Mouse (Mus musculus) brown adipose tissue, adult 24 weeks (tissue): ENCODE data around the gene Nup98. TPM values are rescaled to one million over a fixed set of nuclear protein-coding genes. Genes with fewer than 3 reads are reported as not detected.

ENCODE experiments used
- H3K27ac ChIP-seq: fragments of 200-500 bp; replicated peaks from 2 replicates; pipeline ENCODE4 v1.5.1; 2012; ENCODE audit warnings: low read depth, mild to moderate bottlenecking, low read length
- H3K4me1 ChIP-seq: fragments of 200-500 bp; 2 replicates; pipeline ENCODE4 v1.6.1; 2012; ENCODE audit warnings: low read length, mixed read lengths; ENCODE audit not compliant: control insufficient read depth, insufficient read depth, insufficient read length
- H3K4me3 ChIP-seq: fragments of 200-500 bp; 2 replicates; pipeline ENCODE4 v1.5.1; 2012; ENCODE audit warnings: low read depth, mild to moderate bottlenecking, low read length, moderate library complexity; ENCODE audit not compliant: insufficient read depth
- polyA plus RNA-seq: library from polyadenylated mRNA; stranded (reverse); fragments of >200 nt; gene quantifications from 2 replicates; pipeline ENCODE4 v1.2.4, GENCODE M21; 2012; ENCODE audit not compliant: missing spikeins, insufficient read depth, insufficient read length

The Nup98 gene
- polyA plus RNA-seq, 1 experiment = 12.3 TPM

GRCm38 (mm10) chr7:102116579-102117331 lies 93.2 kb downstream of the Nup98 start, which contains the start of gene Chrna10:
Gene Chrna10, minus strand, starts transcription at chr7:102116828.
- Histone ChIP-seq H3K4me1 (no peaks in the 10 kb centered on the region), H3K4me3 (no peak within 1 kb of the TSS), H3K27ac (no peak within 1 kb of the TSS)

- Histone ChIP-seq H3K27ac (no peak overlapping the region), H3K4me1 (no peaks in the 10 kb centered on the region), H3K4me3 (no peak overlapping the region)
These were observed 96.7 kb downstream of the Nup98 start for GRCm38 (mm10) chr7:102113151-102113729.

- H3K27ac ChIP-seq = no peak overlapping the region
- no peak overlapping the region for H3K4me3 ChIP-seq
- H3K4me1 ChIP-seq = no peaks in the 10 kb centered on the region
These were observed 100.2 kb downstream of the Nup98 start for GRCm38 (mm10) chr7:102109746-102110145.

DNA sequence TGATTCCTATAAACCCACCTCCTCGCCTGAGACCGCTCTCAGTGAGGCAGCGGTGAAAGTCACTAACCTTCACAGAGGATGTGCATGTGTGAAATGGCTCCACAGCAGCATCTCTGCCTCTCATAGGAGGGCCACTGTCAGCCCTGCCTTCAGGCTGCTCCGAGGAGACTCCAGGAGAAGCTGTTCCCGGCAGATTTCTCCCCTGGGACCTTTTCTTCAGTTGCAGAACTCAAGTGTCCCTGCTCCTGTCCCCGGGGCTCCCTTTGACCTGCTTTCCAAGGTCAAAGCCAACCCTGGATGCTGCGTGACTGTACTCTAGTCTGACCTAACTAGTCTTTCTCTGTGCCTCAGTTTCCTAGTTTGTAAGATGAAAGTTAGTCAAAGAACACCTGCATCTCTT lies 100.8 kb downstream of the Nup98 start, which contains the start of gene Art5:
Gene Art5, minus strand, starts transcription at position 319 of the 400 bp plus-strand sequence.
- Histone ChIP-seq H3K27ac (no peak within 1 kb of the TSS), H3K4me3 (no peak within 1 kb of the TSS), H3K4me1 (no peaks in the 10 kb centered on the region)

GRCm38 (mm10) chr7:102108206-102108605 lies 101.8 kb downstream of the Nup98 start:
- Histone ChIP-seq H3K4me3 (no peak overlapping the region), H3K27ac (no peak overlapping the region), H3K4me1 (no peaks in the 10 kb centered on the region)

- H3K4me3 ChIP-seq = no peak overlapping the region
- no peaks in the 10 kb centered on the region for H3K4me1 ChIP-seq
- H3K27ac ChIP-seq = no peak overlapping the region
These were observed 103.3 kb downstream of the Nup98 start for GRCm38 (mm10) chr7:102106700-102107141.

- H3K4me1 ChIP-seq = peaks cover 7% of the 10 kb centered on the region; the same call in 1 of the 2 replicates
- H3K4me3 ChIP-seq = no peak overlapping the region
- no peak overlapping the region for H3K27ac ChIP-seq
These were observed 105.8 kb downstream of the Nup98 start for GRCm38 (mm10) chr7:102104126-102104525.

DNA sequence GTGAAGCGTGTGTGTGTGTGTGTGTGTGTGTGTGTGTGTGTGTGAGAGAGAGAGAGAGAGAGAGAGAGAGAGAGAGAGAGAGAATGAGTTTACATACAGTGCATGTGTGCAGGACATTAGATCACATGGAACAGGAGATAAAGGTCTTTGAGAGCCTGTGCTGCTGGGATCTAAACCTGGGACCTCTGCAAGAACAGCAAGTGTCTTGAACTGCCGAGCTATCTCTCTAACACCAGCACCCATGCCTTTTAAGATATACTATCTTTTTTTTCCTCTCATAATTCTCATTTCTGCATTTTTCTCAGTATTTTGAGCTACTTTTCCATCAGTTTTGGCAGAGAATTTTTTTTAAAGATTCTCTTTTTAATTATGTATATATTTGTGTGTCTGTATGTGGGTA lies 106.4 kb downstream of the Nup98 start:
- H3K4me1 ChIP-seq = peaks cover 7% of the 10 kb centered on the region; the same call in 1 of the 2 replicates
- no peak overlapping the region for H3K4me3 ChIP-seq
- no peak overlapping the region for H3K27ac ChIP-seq

GRCm38 (mm10) chr7:102102696-102103095 lies 107.3 kb downstream of the Nup98 start:
- Histone ChIP-seq H3K27ac (no peak overlapping the region), H3K4me3 (no peak overlapping the region), H3K4me1 (peaks cover 7% of the 10 kb centered on the region; the same call in 1 of the 2 replicates)

GRCm38 (mm10) chr7:102102241-102102640 lies 107.7 kb downstream of the Nup98 start:
- H3K4me3 ChIP-seq = no peak overlapping the region
- H3K4me1 ChIP-seq = peaks cover 7% of the 10 kb centered on the region; the same call in 1 of the 2 replicates
- no peak overlapping the region for H3K27ac ChIP-seq

GRCm38 (mm10) chr7:102101487-102101886 lies 108.5 kb downstream of the Nup98 start, which contains the start of gene Art1:
Gene Art1, plus strand, starts transcription at chr7:102101743.
- Histone ChIP-seq H3K27ac (no peak within 1 kb of the TSS; the same call in 1 of the 2 replicates), H3K4me3 (no peak within 1 kb of the TSS), H3K4me1 (peaks cover 7% of the 10 kb centered on the region; the same call in 1 of the 2 replicates)

- Histone ChIP-seq H3K27ac (no peak overlapping the region; the same call in 1 of the 2 replicates), H3K4me1 (peaks cover 7% of the 10 kb centered on the region; the same call in 1 of the 2 replicates), H3K4me3 (no peak overlapping the region)
These were observed 109.1 kb downstream of the Nup98 start for GRCm38 (mm10) chr7:102100868-102101267.

DNA sequence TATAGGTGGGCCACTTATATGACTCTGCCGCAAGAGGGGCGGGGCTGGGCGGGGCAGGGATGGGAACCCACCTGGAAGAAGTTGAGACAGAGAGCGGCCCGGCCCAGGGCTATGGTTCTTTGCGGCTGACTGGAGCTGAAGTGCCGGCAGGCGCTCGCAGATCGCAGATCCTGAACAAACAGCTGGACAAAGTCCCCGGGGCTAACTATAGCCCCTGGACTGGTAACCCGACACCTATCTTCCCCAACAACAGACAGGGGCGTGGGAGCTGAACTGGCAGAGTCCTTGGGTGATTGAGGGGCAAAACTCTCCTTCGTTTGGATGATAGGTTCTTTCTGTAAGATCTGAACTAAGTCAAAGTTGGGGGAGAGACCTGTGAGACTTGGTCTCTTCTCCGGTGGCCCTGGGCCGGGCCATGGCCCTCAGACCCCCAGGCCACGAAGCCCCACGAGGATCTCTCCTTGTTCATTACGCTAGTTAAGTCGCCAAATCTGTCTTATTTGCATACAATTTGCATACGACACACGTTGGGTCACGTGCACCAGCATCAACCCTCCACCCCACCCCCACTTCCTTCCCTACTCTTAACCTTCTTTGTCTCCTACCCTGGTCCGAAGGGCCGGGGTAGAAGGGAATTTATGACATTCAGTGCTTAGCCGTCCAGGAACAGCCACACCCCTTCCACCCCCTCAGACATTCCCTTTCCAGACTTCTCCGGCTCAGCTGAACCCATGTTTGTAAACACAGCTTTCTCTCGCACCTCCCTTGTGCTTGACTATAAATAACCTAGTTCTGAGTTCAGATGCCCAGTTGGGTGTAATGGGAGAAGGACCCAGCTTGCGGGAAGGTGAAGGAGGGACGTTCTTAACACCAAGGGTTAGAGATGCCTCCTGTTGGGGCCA lies 110.0 kb downstream of the Nup98 start:
- Histone ChIP-seq H3K4me1 (peaks cover 7% of the 10 kb centered on the region; the same call in 1 of the 2 replicates), H3K4me3 (peak overlapping the region; percentile 50), H3K27ac (no peak overlapping the region; the same call in 1 of the 2 replicates)

- no peak overlapping the region for H3K4me3 ChIP-seq
- no peaks in the 10 kb centered on the region for H3K4me1 ChIP-seq
- H3K27ac ChIP-seq = no peak overlapping the region
These were observed 122.6 kb downstream of the Nup98 start for GRCm38 (mm10) chr7:102087336-102087735.
